Mouse (Mus musculus) embryonic fibroblast, embryonic 13.5 days (primary cell): Measurements from ENCODE around the gene Dlx1.

Source experiments
- CTCF ChIP-seq: IDR thresholded peaks from 2 replicates; pipeline ENCODE4 v1.5.1; 2011; ENCODE audit warnings: mild to moderate bottlenecking, control low read depth, low read length, moderate library complexity, borderline replicate concordance; ENCODE audit not compliant: insufficient read depth
- POLR2A ChIP-seq: IDR thresholded peaks from 2 replicates; pipeline ENCODE4 v1.6.1; 2011; ENCODE audit warnings: low read depth, mild to moderate bottlenecking, control low read depth, low read length, moderate library complexity

- TF ChIP-seq POLR2A (no peak), CTCF (no peak)
These were observed 48.0 kb upstream of the Dlx1 start for GRCm38 (mm10) chr2:71479917-71480316.
